Mouse (Mus musculus) liver, embryonic 15.5 days (tissue): Measurements from ENCODE around the gene Nudt19. TPM values are rescaled to one million over a fixed set of nuclear protein-coding genes. Genes with fewer than 3 reads are reported as not detected.

Source experiments
- ATAC-seq: fragments of 200-750 bp; cut with Nextera tagmentation; 2 replicates; pipeline ENCODE4 v1.8.0; 2017; ENCODE audit warnings: moderate number of reproducible peaks, mild to moderate bottlenecking, moderate library complexity; ENCODE audit not compliant: insufficient read depth
- H3K27ac ChIP-seq: fragments of 300-500 bp; sonication (generic); replicated peaks from 2 replicates; pipeline ENCODE4 v1.5.1; 2015; ENCODE audit warnings: mild to moderate bottlenecking, inconsistent platforms
- H3K27me3 ChIP-seq: fragments of 300-500 bp; sonication (generic); 2 replicates; pipeline ENCODE4 v1.6.1; 2015; ENCODE audit warnings: mild to moderate bottlenecking, inconsistent platforms
- H3K36me3 ChIP-seq: fragments of 300-500 bp; sonication (generic); replicated peaks from 2 replicates; pipeline ENCODE4 v1.6.1; 2015; ENCODE audit warnings: moderate library complexity, mild to moderate bottlenecking, inconsistent platforms
- H3K4me1 ChIP-seq: fragments of 300-500 bp; sonication (generic); replicated peaks from 2 replicates; pipeline ENCODE4 v1.6.1; 2015; ENCODE audit warnings: inconsistent platforms
- H3K4me2 ChIP-seq: fragments of 300-500 bp; sonication (generic); 2 replicates; pipeline ENCODE4 v1.6.1; 2015; ENCODE audit warnings: moderate library complexity, mild to moderate bottlenecking, inconsistent platforms
- H3K4me3 ChIP-seq: fragments of 300-500 bp; sonication (generic); replicated peaks from 2 replicates; pipeline ENCODE4 v1.5.1; 2015; ENCODE audit warnings: mild to moderate bottlenecking, inconsistent platforms
- H3K9ac ChIP-seq: fragments of 300-500 bp; sonication (generic); 2 replicates; pipeline ENCODE4 v1.6.1; 2015; ENCODE audit warnings: moderate library complexity, mild to moderate bottlenecking, inconsistent platforms
- H3K9me3 ChIP-seq: fragments of 300-500 bp; sonication (generic); replicated peaks from 2 replicates; pipeline ENCODE4 v1.6.1; 2016; ENCODE audit warnings: inconsistent platforms
- WGBS: fragments of 180-500 bp; shearing (Covaris S2); methylation state at CpG from one replicate; pipeline ENCODE4 v1.1.7; 2015; ENCODE audit warnings: mixed read lengths; ENCODE audit not compliant: insufficient replicate concordance; 5-methylcytosine and 5-hydroxymethylcytosine counted together
- polyA plus RNA-seq: library from polyadenylated mRNA; unstranded; fragments of >200 nt; fragmentation: Nextera tagmentation; extraction: Ambion mirVana; gene quantifications from 2 replicates; pipeline ENCODE4 v1.2.1, GENCODE M21; 2015

The Nudt19 gene
- 67.2 and 69.0 TPM in 2 replicates for polyA plus RNA-seq

- H3K36me3 ChIP-seq = peaks cover 14% of the 10 kb centered on the region
- WGBS = 43% methylated on average over 4 of the region's 4 CpGs
- H3K4me2 ChIP-seq = peak within 1 kb of the TSS; percentile 95
- H3K27me3 ChIP-seq = no peaks in the 10 kb centered on the region
- no peaks in the 10 kb centered on the region for H3K9me3 ChIP-seq
- peak within 1 kb of the TSS; percentile 99 for H3K27ac ChIP-seq
- ATAC-seq = no peak
- peak within 1 kb of the TSS; percentile 92 for H3K4me3 ChIP-seq
- peak within 1 kb of the TSS; percentile 98 for H3K9ac ChIP-seq
- H3K4me1 ChIP-seq = peaks cover 86% of the 10 kb centered on the region
These were observed at the start of gene Nudt19 for GRCm38 (mm10) chr7:35556205-35556603. TSS of gene Nudt19 (minus strand) at chr7:35556304.

- Histone ChIP-seq H3K27me3 (no peaks in the 10 kb centered on the region), H3K27ac (no peak overlapping the region), H3K36me3 (peaks cover 82% of the 10 kb centered on the region), H3K9me3 (no peaks in the 10 kb centered on the region), H3K4me3 (no peak overlapping the region), H3K4me2 (no peak overlapping the region), H3K9ac (no peak overlapping the region), H3K4me1 (peaks cover 14% of the 10 kb centered on the region)
- 84% methylated on average over 5 of the region's 5 CpGs for WGBS
- ATAC-seq = no peak
These were observed 46.7 kb upstream of the Nudt19 start for GRCm38 (mm10) chr7:35602766-35603165.

DNA sequence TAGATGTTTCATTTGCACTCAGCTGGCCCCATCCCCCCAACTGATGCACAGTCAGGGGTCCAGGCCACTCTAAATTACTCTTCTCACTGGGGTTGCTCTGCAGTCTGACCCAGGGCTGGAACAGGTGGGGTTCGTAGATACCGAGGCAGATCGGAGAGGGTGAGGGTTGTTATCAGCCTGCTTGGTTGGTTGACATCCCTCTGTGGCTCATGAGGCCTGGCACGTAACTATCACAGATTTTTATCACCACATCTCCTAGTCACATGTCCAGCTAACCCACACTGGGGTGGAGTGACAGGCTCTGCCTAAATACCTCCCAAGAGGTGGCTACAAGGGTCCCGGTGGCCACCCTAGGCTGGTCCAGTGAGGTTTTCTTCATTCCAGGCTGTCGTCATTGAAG, 45.0 kb upstream of the Nudt19 start:
- H3K9ac ChIP-seq = no peak overlapping the region
- WGBS = 28% methylated on average over 6 of the region's 6 CpGs
- no peak overlapping the region for H3K4me3 ChIP-seq
- peaks cover 80% of the 10 kb centered on the region for H3K36me3 ChIP-seq
- no peaks in the 10 kb centered on the region for H3K27me3 ChIP-seq
- peaks cover 14% of the 10 kb centered on the region for H3K4me1 ChIP-seq
- ATAC-seq = peak; percentile 77
- H3K9me3 ChIP-seq = no peaks in the 10 kb centered on the region
- no peak overlapping the region for H3K27ac ChIP-seq
- no peak overlapping the region for H3K4me2 ChIP-seq

DNA sequence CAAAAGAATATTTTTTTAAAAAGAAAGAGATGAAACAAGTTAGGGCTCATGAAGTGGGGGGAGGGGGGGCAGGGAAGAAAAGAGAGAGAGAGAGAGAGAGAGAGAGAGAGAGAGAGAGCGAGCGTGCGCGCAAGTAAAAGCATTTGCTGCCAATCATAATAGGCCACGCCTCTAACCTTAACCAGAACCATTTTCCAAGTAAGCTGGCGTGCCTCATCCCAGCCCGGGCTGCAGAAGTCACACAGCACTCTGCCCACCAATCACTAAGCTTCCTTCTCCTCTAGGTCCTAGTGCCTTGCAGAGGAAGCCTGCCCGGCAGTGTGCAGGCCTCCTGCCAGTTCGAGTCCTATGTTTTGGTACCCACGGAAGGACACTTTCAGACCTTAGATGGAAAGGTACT, 43.9 kb upstream of the Nudt19 start:
- Histone ChIP-seq H3K4me3 (no peak overlapping the region), H3K27me3 (no peaks in the 10 kb centered on the region), H3K9me3 (no peaks in the 10 kb centered on the region), H3K4me1 (peaks cover 14% of the 10 kb centered on the region), H3K4me2 (no peak overlapping the region), H3K36me3 (peaks cover 79% of the 10 kb centered on the region), H3K9ac (no peak overlapping the region), H3K27ac (no peak overlapping the region)
- 86% methylated on average over 10 of the region's 10 CpGs for WGBS
- ATAC-seq = no peak

DNA sequence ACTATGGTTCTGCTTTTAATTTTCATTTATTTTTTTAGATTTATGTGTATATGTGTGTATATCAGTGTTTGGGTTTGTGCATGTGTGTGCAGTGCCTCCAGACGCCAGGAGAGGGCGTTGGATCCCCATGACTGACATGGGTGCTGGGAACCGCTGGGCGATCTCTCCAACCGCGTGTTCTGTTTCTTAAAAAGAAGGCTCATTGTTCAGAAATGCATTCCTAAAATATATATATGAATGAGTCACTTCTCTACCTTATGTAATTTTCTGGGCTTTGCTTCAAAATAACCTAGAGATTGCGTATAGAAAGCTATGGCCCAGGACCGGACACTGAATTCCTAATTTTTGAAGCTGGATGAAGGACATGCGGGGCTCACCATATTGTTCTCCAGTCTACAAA, 43.4 kb upstream of the Nudt19 start:
- ATAC-seq = no peak
- Histone ChIP-seq H3K4me1 (peaks cover 14% of the 10 kb centered on the region), H3K27ac (no peak overlapping the region), H3K9ac (no peak overlapping the region), H3K36me3 (peaks cover 81% of the 10 kb centered on the region), H3K27me3 (no peaks in the 10 kb centered on the region), H3K4me3 (no peak overlapping the region), H3K9me3 (no peaks in the 10 kb centered on the region), H3K4me2 (no peak overlapping the region)
- WGBS = 88% methylated on average over 9 of the region's 9 CpGs

- Histone ChIP-seq H3K4me3 (no peak overlapping the region), H3K27ac (no peak overlapping the region), H3K36me3 (peaks cover 63% of the 10 kb centered on the region), H3K9ac (no peak overlapping the region), H3K4me2 (no peak overlapping the region), H3K27me3 (no peaks in the 10 kb centered on the region), H3K4me1 (peaks cover 9% of the 10 kb centered on the region), H3K9me3 (no peaks in the 10 kb centered on the region)
- 75% methylated on average over 5 of the region's 5 CpGs for WGBS
- no peak for ATAC-seq
These were observed 38.2 kb upstream of the Nudt19 start for GRCm38 (mm10) chr7:35594311-35594710.

GRCm38 (mm10) chr7:35590731-35591191, 34.7 kb upstream of the Nudt19 start:
- Histone ChIP-seq H3K4me1 (peaks cover 41% of the 10 kb centered on the region), H3K9me3 (no peaks in the 10 kb centered on the region), H3K4me2 (no peak overlapping the region), H3K9ac (no peak overlapping the region), H3K27me3 (no peaks in the 10 kb centered on the region), H3K27ac (no peak overlapping the region), H3K36me3 (peaks cover 38% of the 10 kb centered on the region), H3K4me3 (no peak overlapping the region)
- no peak for ATAC-seq
- WGBS = 85% methylated on average over 10 of the region's 10 CpGs

- 33% methylated on average over 7 of the region's 7 CpGs for WGBS
- ATAC-seq = no peak
- peak overlapping the region; percentile 97 for H3K4me2 ChIP-seq
- 0 out of 2 replicates have a peak overlapping the region, but pooled peaks have one; percentile 85 for H3K27ac ChIP-seq
- H3K4me3 ChIP-seq = no peak overlapping the region
- H3K4me1 ChIP-seq = peaks cover 54% of the 10 kb centered on the region
- H3K9ac ChIP-seq = no peak overlapping the region
- no peaks in the 10 kb centered on the region for H3K9me3 ChIP-seq
- H3K27me3 ChIP-seq = peaks cover 11% of the 10 kb centered on the region
- H3K36me3 ChIP-seq = peaks cover 27% of the 10 kb centered on the region
These were observed 33.4 kb upstream of the Nudt19 start for GRCm38 (mm10) chr7:35589485-35589884.

- H3K27ac ChIP-seq = peak overlapping the region; percentile 85
- H3K27me3 ChIP-seq = peaks cover 17% of the 10 kb centered on the region
- peak overlapping the region; percentile 7; the same call in 1 of the 2 replicates for H3K9ac ChIP-seq
- no peak for ATAC-seq
- peaks cover 60% of the 10 kb centered on the region for H3K4me1 ChIP-seq
- H3K4me3 ChIP-seq = peak overlapping the region; percentile 94; the same call in 1 of the 2 replicates
- H3K4me2 ChIP-seq = peak overlapping the region; percentile 97
- H3K9me3 ChIP-seq = no peaks in the 10 kb centered on the region
- 17% methylated on average over 9 of the region's 9 CpGs for WGBS
- H3K36me3 ChIP-seq = peaks cover 23% of the 10 kb centered on the region
These were observed 32.8 kb upstream of the Nudt19 start for GRCm38 (mm10) chr7:35588680-35589428.

- Histone ChIP-seq H3K4me2 (peak overlapping the region; percentile 97), H3K9me3 (no peaks in the 10 kb centered on the region), H3K9ac (no peak overlapping the region; the same call in 1 of the 2 replicates), H3K4me1 (peaks cover 65% of the 10 kb centered on the region), H3K36me3 (peaks cover 12% of the 10 kb centered on the region), H3K4me3 (peak overlapping the region; percentile 94), H3K27me3 (peaks cover 28% of the 10 kb centered on the region), H3K27ac (peak overlapping the region; percentile 85)
- ATAC-seq = no peak
- WGBS = 51% methylated on average over 5 of the region's 5 CpGs
These were observed 31.6 kb upstream of the Nudt19 start for GRCm38 (mm10) chr7:35587728-35588127.

DNA sequence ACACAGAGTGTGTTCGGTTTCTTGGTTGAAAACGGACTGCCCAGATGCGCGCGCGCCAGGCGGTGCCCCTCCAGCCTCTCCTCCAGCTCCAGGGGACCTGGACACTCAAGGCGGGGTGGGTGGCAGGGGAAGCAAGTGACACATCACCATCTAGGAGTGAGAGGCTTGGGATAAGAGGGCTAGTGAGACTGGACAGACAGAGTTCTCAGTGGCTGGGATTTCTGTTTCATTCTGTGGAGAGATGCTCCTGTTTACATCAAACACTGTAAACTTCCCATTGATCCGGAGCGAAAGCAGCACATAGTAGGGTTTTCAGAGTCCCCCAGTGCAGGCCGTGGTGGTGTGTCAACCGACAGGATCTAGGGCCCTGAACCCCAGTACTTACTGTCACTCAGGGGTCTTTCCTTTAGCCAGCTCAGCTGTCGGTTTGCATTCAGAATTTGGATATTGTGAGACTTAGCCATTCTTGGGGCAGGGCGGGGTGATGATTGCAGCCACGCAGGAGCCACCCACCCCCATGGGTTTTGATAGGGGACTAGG, 30.9 kb upstream of the Nudt19 start:
- Histone ChIP-seq H3K36me3 (peaks cover 4% of the 10 kb centered on the region), H3K27ac (peak overlapping the region; percentile 85), H3K4me2 (peak overlapping the region; percentile 97), H3K4me3 (peak overlapping the region; percentile 94), H3K4me1 (peaks cover 65% of the 10 kb centered on the region), H3K27me3 (peaks cover 35% of the 10 kb centered on the region), H3K9ac (peak overlapping the region; percentile 85), H3K9me3 (no peaks in the 10 kb centered on the region)
- WGBS = 12% methylated on average over 15 of the region's 15 CpGs
- ATAC-seq = no peak
